Mouse (Mus musculus) intestine, embryonic 14.5 days (tissue): ENCODE data around the gene Bicdl2. TPM values are rescaled to one million over a fixed set of nuclear protein-coding genes. Genes with fewer than 3 reads are reported as not detected.

Source experiments
- ATAC-seq: fragments of 200-750 bp; cut with Nextera tagmentation; replicated peaks from 2 replicates; pipeline ENCODE4 v1.8.0; 2017; ENCODE audit warnings: low read depth, moderate number of reproducible peaks, moderate TSS enrichment, moderate library complexity; ENCODE audit not compliant: low FRiP score, low TSS enrichment
- DNase-seq: peaks from one replicate; pipeline ENCODE4 v3.0.0-alpha.2; 2018; ENCODE audit warnings: low spot score
- H3K27ac ChIP-seq: fragments of 300-500 bp; sonication (generic); 2 replicates; pipeline ENCODE4 v1.5.1; 2014; ENCODE audit warnings: low read depth, mild to moderate bottlenecking, control low read depth
- H3K27me3 ChIP-seq: fragments of 300-500 bp; sonication (generic); replicated peaks from 2 replicates; pipeline ENCODE4 v1.6.1; 2014; ENCODE audit warnings: low read length, control low read depth; ENCODE audit not compliant: control insufficient read depth, insufficient read depth
- H3K36me3 ChIP-seq: fragments of 300-500 bp; sonication (generic); 2 replicates; pipeline ENCODE4 v1.6.1; 2014; ENCODE audit warnings: low read length, control low read depth; ENCODE audit not compliant: control insufficient read depth, insufficient read depth
- H3K4me1 ChIP-seq: fragments of 300-500 bp; sonication (generic); replicated peaks from 2 replicates; pipeline ENCODE4 v1.6.1; 2014; ENCODE audit warnings: low read length, control low read depth, mixed read lengths; ENCODE audit not compliant: control insufficient read depth, insufficient read depth
- H3K4me2 ChIP-seq: fragments of 300-500 bp; sonication (generic); 2 replicates; pipeline ENCODE4 v1.6.1; 2014; ENCODE audit warnings: low read length
- H3K4me3 ChIP-seq: fragments of 300-500 bp; sonication (generic); 2 replicates; pipeline ENCODE4 v1.5.1; 2014; ENCODE audit warnings: low read depth, low read length, control low read depth, mixed read lengths
- H3K9ac ChIP-seq: fragments of 300-500 bp; sonication (generic); 2 replicates; pipeline ENCODE4 v1.6.1; 2014; ENCODE audit warnings: mild to moderate bottlenecking, low read length
- H3K9me3 ChIP-seq: fragments of 300-500 bp; sonication (generic); 2 replicates; pipeline ENCODE4 v1.6.1; 2016; ENCODE audit warnings: low read length, control low read depth; ENCODE audit not compliant: control insufficient read depth
- WGBS: fragments of 180-500 bp; shearing (Covaris S2); extraction: QIAGEN DNeasy Blood & Tissue Kit; methylation state at CpG from one replicate; pipeline ENCODE4 v1.1.7; 2014; 5-methylcytosine and 5-hydroxymethylcytosine counted together
- polyA plus RNA-seq: library from polyadenylated mRNA; unstranded; fragments of >200 nt; fragmentation: Nextera tagmentation; extraction: Ambion mirVana; gene quantifications from 2 replicates; pipeline ENCODE4 v1.2.1, GENCODE M21; 2014

Gene Bicdl2
- polyA plus RNA-seq: 1.5 and 2.1 TPM in 2 replicates

DNA sequence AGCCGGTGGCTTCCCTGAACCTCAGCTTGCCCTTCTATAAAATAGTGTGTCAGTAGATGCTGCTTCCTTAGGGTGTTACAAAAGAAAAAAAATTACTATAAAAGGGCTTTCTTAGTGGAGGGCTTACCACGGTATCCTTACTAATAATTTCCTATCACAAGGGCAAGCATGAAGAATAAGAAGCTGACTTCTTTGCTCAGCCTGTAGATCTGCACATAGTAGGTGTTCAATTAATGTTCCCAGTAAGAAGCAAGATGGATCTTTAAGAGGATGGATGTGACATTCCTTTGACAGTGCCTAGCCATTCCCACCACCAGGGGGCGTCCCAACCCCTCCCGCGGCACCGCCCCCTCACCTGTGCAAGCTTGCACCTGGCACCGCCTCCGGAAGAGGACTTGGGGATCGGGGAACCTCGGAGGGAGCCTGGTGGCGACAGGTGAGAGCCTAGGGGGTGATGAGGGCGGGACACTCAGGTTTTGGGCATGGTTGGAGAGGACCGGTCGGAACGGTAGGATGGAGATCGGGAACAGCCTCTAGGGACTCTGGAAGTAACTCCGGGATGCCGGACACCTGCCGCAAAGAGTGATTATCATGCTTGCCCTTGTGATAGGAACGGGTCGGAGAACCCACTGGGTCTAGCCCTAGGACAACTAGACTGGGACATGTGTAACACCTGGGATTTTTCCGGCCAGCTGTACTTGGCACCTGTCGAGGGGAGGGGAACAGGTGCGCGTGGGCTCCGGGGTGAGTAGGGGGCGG is at the start of gene Bicdl2:
Bicdl2 (plus strand) TSS at position 390 of the 759 bp plus-strand sequence.
- Histone ChIP-seq H3K4me1 (no peaks in the 10 kb centered on the region; the same call in 1 of the 2 replicates), H3K36me3 (no peaks in the 10 kb centered on the region), H3K4me2 (peak within 1 kb of the TSS; percentile 41), H3K9me3 (no peaks in the 10 kb centered on the region), H3K4me3 (peak within 1 kb of the TSS; percentile 27), H3K27me3 (peaks cover 33% of the 10 kb centered on the region), H3K9ac (no peak within 1 kb of the TSS), H3K27ac (no peak within 1 kb of the TSS)
- 3% methylated on average over 27 of the region's 27 CpGs for WGBS
- ATAC-seq (peak; percentile 59), DNase-seq (peak; percentile 91)

DNA sequence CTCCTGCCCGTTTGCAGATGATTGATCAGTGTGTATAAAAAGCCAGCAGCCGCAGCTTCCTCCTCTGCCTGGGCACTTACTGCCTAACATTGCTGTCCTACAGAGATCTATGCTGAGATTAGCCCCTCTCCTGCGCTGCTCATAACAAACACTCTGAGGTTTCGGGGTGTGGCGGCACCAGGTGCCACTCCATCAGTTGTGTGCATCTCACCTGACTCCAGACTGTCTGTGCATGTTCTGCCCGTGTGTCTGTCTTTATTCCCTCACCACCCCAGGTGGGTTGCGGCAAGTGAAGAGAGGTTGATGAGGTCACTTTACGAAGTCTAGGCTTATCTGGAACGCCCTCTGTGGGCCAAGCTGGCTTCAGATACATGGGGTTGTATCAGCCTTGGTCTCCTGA is 43.2 kb upstream of the Bicdl2 start:
- Histone ChIP-seq H3K4me2 (no peak overlapping the region), H3K36me3 (no peaks in the 10 kb centered on the region), H3K27ac (no peak overlapping the region), H3K9ac (no peak overlapping the region), H3K4me1 (no peaks in the 10 kb centered on the region), H3K4me3 (no peak overlapping the region), H3K9me3 (no peaks in the 10 kb centered on the region), H3K27me3 (no peaks in the 10 kb centered on the region)
- ATAC-seq (no peak), DNase-seq (no peak)
- WGBS: 36% methylated on average over 9 of the region's 9 CpGs

DNA sequence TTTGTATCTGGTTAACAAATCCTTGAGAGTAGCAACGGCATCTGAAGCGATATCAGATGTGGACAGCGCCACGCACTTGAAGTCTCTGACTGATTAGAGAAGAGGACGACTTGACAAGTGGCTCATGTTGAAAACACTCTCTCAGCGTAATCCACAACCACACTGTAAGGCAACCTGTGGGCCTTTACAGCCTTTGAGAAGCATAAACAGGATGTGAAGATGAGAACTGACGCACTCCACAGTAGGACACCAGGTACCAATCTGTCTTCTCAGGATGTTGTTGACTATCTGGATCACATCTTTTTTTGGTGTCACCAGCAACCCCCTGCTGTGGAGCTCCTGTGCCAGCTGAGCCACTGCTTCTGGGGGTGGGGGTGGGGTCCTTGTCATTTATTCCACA is 40.0 kb upstream of the Bicdl2 start:
- Histone ChIP-seq H3K4me2 (no peak overlapping the region), H3K27me3 (no peaks in the 10 kb centered on the region), H3K4me1 (no peaks in the 10 kb centered on the region), H3K4me3 (no peak overlapping the region), H3K36me3 (no peaks in the 10 kb centered on the region), H3K9me3 (no peaks in the 10 kb centered on the region), H3K9ac (no peak overlapping the region), H3K27ac (no peak overlapping the region)
- WGBS: 70% methylated on average over 7 of the region's 7 CpGs
- no peak for ATAC-seq
- no peak for DNase-seq

DNA sequence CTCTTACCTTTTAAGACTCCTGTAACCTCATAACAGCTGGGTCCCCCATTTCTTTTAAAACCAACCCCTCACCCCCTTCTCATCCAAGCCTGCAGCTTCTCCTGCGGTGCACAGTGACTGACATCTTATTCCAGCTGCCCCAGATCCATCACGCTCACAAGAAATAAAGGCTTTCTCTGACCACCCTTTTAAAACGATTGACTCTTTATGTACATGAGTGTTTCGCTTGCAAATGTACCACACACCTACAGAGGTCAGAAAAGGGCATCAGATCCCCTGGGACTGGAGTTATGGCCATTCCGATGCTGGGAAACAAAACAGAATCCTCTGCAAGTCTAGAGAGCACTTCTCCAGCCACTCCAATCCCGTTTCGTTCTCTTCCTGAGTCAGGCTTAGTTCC is 32.5 kb upstream of the Bicdl2 start:
- no peak overlapping the region for H3K27ac ChIP-seq
- 32% methylated on average over 7 of the region's 7 CpGs for WGBS

DNA sequence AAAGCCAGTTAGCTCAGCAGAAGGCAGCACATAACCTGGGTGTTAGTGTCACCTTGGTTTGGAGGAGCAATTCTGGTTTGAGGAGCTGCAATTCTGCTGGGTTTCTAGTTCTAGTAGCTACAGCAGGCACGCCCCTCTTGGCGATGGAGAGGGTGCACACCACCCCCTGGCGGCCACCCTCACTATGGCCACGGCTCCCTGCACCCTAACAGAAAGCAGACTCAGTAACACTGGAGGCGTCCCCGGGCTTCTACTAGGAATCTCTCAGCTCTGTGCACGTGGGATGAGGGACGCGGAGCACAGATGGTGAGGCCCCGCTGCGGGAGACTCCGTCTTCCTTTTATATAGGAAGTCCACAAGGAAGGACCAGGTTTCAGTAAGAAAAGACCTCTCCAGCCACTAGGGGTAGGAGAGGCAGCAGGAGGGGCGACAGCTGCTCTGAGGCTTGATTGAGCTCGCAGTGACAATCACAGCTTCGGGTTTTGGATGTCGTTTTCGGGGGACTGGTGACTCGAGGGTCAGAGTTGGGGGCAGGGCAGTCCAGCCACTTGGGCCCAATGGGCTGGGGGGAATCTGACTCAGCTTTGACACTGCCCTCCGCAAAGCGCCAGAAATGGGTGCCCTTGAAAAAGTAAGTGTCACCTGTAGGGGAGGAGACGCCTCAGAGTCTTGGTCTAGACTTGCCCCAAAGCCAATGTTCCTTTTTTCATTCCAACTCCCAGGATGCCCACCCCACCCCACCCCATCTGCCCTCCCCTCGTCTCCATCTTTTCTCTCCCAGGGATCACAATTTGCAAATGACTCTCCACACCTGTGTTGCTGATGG is 29.9 kb upstream of the Bicdl2 start:
- Histone ChIP-seq H3K27me3 (no peaks in the 10 kb centered on the region), H3K9ac (no peak overlapping the region), H3K9me3 (no peaks in the 10 kb centered on the region), H3K4me3 (peak overlapping the region; percentile 17; the same call in 1 of the 2 replicates), H3K36me3 (no peaks in the 10 kb centered on the region), H3K4me2 (peak overlapping the region; percentile 49), H3K27ac (no peak overlapping the region), H3K4me1 (0 out of 2 replicates have a peak, but pooled peaks cover 3% of the 10 kb centered on the region)
- WGBS: 18% methylated on average over 22 of the region's 22 CpGs
- peak; percentile 80 for ATAC-seq
- DNase-seq: peak; percentile 93

More for the DNA sequence above, 32.5 kb upstream of the Bicdl2 start:
- Histone ChIP-seq H3K4me3 (no peak overlapping the region), H3K36me3 (no peaks in the 10 kb centered on the region), H3K4me1 (0 out of 2 replicates have a peak, but pooled peaks cover 3% of the 10 kb centered on the region), H3K9ac (no peak overlapping the region), H3K9me3 (no peaks in the 10 kb centered on the region), H3K4me2 (no peak overlapping the region), H3K27me3 (no peaks in the 10 kb centered on the region)
- DNase-seq (no peak), ATAC-seq (no peak)

DNA sequence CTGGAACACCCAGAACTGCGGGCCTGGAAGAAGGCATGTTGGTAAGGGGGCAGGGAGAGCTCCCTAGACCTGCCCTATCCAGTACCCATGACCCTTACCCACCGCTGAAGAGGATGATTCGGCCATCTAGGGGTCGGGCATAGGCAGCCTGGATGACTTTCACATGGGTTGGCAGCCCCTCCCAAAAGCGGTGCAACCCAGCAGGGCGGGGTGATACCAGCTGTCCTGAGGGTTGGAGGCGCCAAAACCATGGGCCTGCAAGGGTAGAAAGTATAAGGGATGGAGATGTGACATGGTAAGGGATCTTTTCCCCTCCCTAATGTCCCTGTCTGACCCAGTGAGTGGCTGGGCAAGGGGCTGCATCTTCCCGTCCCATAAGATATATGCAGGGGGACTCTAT is 29.1 kb upstream of the Bicdl2 start:
- H3K27me3 ChIP-seq: no peaks in the 10 kb centered on the region
- 0 out of 2 replicates have a peak, but pooled peaks cover 3% of the 10 kb centered on the region for H3K4me1 ChIP-seq
- no peaks in the 10 kb centered on the region for H3K9me3 ChIP-seq
- H3K4me2 ChIP-seq: no peak overlapping the region
- 80% methylated on average over 8 of the region's 8 CpGs for WGBS
- H3K36me3 ChIP-seq: no peaks in the 10 kb centered on the region
- H3K9ac ChIP-seq: no peak overlapping the region
- DNase-seq (no peak), ATAC-seq (no peak)
- no peak overlapping the region for H3K27ac ChIP-seq
- no peak overlapping the region for H3K4me3 ChIP-seq

DNA sequence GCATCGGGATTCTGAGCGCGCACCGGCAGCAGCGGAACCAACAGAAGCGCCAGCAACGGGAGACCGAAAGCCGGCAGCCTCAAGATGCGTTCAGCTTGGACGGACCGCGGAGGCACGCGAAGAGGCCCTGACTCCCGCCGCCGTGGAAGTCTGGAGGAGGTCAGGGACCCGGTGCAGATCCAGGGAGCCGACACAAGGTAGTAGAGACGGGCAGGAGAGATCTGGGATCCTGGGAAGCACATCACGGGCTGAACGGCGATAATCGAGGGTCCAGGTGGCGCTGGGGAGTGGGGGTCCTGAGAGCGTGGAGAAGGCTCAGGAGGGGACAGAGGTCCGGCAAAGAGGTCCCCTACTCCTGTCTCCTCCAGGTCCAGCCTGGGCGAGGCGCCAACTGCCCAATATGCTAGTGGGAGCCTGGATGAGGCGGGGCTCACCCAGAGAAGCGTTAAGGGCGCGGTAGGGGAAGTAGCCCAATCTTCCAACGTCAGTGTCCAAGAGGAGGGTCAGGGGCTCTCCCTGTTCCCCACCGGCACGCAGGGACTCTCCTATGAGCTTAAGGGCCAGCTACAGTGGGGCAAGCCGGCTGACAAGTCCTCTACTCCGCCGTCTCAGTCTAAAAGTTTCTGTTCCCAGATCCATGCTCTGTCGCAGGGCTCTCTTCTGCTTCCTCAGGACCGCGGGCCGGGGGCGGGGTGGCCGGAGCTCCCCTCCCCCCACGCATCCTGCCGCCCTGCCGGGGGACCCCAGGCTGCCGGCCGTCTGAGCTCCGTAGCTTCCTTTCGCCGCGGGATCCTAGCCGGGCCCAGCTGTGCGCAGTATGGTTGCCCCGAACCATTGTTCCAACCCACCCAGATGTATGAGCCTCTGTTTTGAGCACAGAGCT is 15.5 kb upstream of the Bicdl2 start, which contains the start of gene Mmp25:
Mmp25 (minus strand) TSS at position 665 of the 883 bp plus-strand sequence.
- Histone ChIP-seq H3K9ac (peak within 1 kb of the TSS; percentile 36), H3K27ac (no peak within 1 kb of the TSS), H3K4me2 (peak within 1 kb of the TSS; percentile 80), H3K27me3 (peaks cover 22% of the 10 kb centered on the region), H3K36me3 (no peaks in the 10 kb centered on the region), H3K9me3 (no peaks in the 10 kb centered on the region), H3K4me1 (no peaks in the 10 kb centered on the region), H3K4me3 (peak within 1 kb of the TSS; percentile 41)
- ATAC-seq (0 out of 2 replicates have a peak, but pooled peaks have one; percentile 56), DNase-seq (peak; percentile 66)
- under 1% methylated on average over 58 of the region's 58 CpGs for WGBS

DNA sequence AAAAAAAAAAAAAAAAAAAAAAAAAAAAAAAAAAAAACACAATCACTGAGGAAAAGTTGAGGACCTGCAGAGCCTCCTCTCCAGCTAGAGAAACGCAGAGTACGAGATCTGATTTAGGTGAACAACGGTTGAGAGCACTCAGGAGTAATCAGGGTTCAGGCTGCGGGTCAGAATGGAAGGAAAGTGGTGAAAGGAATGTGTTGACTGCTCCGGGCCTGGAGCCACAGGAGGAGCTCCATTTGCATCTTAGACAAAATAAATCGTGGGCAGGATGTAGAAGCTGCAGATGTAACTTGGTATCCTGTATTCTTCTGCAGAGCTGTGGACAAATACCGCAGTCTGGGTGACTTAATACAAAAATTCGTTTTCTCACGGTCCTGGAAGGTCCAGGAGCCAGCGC is 14.4 kb upstream of the Bicdl2 start:
- ATAC-seq (no peak), DNase-seq (no peak)
- Histone ChIP-seq H3K27me3 (peaks cover 22% of the 10 kb centered on the region), H3K4me1 (no peaks in the 10 kb centered on the region), H3K36me3 (no peaks in the 10 kb centered on the region), H3K27ac (no peak overlapping the region), H3K4me3 (no peak overlapping the region), H3K9ac (no peak overlapping the region), H3K4me2 (no peak overlapping the region), H3K9me3 (no peaks in the 10 kb centered on the region)
- 37% methylated on average over 10 of the region's 10 CpGs for WGBS
